Mouse (Mus musculus) bone marrow, adult 2 months (tissue): ENCODE data around the gene Igsf9.

ENCODE experiments used
- CTCF ChIP-seq: fragments of 200-500 bp; IDR thresholded peaks from 2 replicates; pipeline ENCODE4 v1.5.1; 2011; ENCODE audit warnings: low read length, control low read depth; ENCODE audit not compliant: control insufficient read depth, insufficient read depth
- POLR2A ChIP-seq: fragments of 200-500 bp; IDR thresholded peaks from 2 replicates; pipeline ENCODE4 v1.6.1; 2011; ENCODE audit warnings: low read depth, mild to moderate bottlenecking, control low read depth, low read length, borderline replicate concordance; ENCODE audit not compliant: control insufficient read depth

DNA sequence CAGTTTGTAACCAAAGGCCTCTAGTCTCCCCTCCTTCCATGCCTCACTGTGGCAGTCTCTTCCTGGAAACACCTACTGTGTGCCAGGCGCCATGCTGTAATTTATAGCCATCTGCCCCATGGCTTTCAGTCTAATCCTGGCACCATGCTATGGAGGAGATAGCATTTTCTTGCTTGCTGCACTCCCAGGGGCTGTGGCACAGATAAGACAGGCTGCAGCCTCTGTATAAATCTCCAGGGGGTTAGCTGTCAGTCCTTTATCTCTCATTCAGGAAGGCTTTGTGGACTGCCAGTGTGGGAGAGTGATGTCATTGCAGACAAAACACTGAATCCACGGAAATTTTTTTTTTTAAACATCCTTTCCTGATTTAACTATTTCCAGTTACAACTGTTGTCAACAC, 26.6 kb downstream of the Igsf9 start:
- TF ChIP-seq CTCF (no peak), POLR2A (no peak)
